Mouse (Mus musculus) neural tube, embryonic 10.5 days (tissue): ENCODE results near the gene Zfp82.

Source experiments
- DNase-seq: peaks from one replicate; pipeline ENCODE4 v3.0.0-alpha.2; 2017; ENCODE audit warnings: low spot score; ENCODE audit errors: extremely low spot score

Zfp82 gene

DNA sequence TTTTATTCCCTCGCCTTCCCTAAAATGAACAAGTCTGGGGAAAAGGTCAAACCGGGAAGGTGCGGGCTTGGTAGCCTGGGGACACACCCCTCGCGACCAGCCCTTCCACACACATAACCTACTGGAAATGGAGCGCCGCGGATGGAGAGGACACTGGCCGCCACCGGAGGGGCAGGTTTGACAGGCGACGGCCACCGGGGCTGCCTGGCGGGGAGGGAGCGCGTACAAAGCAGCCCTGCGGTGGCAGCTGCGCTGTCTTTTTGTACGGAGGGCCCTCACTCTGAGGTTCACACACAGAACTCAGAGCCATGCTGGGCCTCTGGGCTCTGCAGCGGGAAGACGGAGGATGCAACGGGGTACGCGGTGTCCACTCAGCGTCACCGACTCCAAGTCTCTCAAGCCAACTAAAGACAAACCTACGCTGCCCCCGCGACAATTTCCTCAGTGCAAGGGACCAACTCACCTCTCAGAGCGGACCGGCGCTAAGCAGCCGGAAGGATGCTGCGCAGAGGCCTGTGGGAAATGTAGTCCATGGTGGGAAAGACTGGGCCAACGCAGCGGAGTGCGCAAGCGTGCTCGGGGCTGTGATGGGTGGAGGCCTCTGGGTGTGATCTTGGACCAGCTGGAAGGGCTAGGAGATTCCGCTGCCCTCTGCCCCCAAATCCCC, 21.7 kb downstream of the Zfp82 start, which contains the start of gene Zfp14:
Gene Zfp14 (minus strand): TSS at position 499 of the 667 bp plus-strand sequence.
- DNase-seq = peak; percentile 85

- DNase-seq = no peak
Measured at GRCm38 (mm10) chr7:30048126-30048525, 24.6 kb downstream of the Zfp82 start.

DNA sequence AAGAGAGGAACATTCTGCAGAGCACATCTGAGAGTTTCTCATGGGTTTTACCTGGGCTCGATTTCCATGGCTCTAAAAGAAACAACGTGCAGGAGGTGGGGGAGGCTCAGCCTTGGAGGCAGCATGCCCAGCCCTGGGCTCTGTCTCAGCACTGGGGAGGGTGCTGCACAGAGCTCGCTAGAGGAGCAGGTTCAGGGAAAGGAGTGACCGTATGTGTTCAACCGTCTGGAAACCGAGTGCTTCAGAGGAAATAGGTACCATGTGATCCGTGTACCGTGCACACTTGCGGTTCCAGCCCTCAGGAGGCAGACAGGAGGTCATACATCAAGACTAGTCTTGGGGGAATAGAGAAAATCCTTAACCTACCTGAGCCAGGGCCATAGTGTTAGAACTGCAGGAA, 28.3 kb downstream of the Zfp82 start:
- DNase-seq = no peak

- no peak for DNase-seq
Measured at GRCm38 (mm10) chr7:30034331-30034730, 38.4 kb downstream of the Zfp82 start.

- no peak for DNase-seq
Measured at GRCm38 (mm10) chr7:30031379-30031778, 41.3 kb downstream of the Zfp82 start.

DNA sequence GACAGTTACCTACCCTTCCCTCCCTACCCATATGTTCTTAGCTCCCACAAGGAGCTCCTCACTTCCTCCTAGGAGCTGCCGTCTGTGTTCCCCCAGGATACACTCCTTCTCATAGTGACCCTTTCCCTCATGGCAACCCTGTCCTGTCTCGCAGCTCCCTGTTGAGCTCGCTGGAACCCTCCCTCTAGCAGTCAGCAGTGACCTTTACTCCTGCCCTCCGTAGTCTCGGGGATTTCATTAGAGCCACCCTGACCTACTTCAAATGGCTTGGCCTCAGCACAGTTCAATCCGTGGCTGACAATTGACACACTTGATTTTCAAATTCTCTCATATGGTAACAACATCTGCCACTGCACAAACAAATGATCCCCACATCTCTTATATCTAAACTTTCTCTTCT, 42.0 kb downstream of the Zfp82 start:
- DNase-seq = no peak

GRCm38 (mm10) chr7:30028572-30028971, 44.1 kb downstream of the Zfp82 start:
- DNase-seq = no peak

DNA sequence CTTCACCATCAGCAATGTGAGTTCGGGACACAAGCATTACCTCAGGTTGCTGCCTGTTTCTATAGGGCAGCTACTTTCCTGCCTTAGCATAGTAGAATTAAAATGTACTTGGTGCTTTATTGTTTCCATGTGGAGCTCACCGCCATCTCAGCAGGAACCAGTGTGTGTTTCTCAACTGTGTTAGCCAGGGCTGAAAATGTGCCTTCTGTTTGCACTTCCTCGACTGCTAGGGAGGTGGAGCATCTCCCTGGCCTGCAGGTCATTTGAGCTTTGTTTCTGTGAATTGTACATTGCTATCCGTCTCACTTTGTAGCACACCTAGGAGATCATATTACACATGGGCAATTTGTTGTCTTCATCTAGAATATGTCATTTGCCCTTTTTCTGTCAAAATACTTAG, 45.4 kb downstream of the Zfp82 start:
- no peak for DNase-seq

DNA sequence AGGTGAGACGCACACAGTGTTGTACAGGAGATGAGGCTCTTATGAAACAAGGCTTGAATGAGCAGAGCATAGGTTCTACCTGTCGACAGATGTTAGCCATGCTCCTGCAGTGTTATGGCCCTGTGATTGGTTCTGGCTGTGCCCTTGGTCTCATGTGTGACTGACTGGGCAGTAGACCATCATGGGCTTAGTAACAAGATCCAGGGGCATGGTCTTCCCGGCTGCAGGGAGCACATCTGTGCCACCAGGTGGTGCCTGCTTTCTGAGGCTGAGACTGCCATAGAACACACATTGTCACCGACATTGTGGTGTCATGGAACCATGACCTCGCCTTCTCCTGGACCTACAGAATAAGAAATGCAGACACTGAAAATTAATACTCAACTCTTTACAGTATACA, 47.3 kb downstream of the Zfp82 start:
- no peak for DNase-seq

- DNase-seq = no peak
Measured at GRCm38 (mm10) chr7:30023800-30024199, 48.9 kb downstream of the Zfp82 start.

GRCm38 (mm10) chr7:30023324-30023723, 49.4 kb downstream of the Zfp82 start:
- DNase-seq = no peak

- DNase-seq = no peak
Measured at GRCm38 (mm10) chr7:30019543-30019942, 53.2 kb downstream of the Zfp82 start.

- DNase-seq = no peak
Measured at GRCm38 (mm10) chr7:30017226-30017625, 55.5 kb downstream of the Zfp82 start.

DNA sequence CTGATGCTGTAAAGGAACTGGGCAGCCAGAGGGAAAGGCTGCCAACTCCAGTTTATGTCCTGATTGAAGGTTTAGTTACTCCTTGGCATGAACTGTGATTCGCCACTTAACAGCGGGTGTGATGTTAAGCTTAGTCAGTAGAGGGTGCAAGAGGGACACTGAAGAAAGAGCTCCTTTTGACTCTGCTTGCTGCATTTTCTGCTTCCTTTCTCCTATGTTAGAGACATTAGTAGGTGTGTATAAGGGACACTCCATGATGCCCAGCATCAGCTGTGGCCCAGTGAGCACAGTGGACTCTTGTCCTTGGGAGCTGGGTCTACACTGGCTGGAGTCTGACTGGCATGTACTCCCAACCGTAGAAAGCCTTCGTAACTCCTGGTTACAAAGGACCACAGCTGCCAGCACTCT, 59.7 kb downstream of the Zfp82 start:
- peak; percentile 32 for DNase-seq

DNA sequence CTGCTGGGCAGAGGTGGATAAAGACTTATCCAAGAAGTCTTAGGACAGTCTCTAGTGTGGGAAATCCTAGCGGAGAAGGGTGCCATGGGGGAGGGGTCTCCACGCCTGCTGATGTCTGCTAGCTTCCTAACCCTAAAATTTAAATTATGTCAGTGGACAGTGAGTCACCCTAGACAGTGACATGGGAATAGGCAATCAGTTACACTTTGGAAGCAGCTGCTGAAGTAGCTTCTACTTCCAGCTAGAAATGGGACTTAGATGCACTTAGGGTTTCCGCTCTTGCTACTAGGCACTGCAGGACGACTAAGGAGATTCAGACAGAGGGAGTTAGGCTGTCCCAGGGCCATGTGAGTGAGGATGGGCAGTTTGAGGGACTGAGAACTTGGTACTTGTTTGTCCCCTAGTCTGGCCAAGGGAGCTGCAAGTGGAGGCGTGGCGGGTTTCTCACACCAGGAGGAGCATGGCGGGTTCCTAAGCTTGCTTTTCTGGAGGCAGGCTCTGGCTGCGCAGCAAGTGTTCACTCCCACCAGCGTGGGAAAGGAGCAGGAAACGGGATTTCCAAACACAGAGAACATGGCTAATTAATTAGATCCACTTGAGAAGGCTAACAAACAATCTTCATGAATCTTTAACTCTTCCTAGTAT, 62.0 kb downstream of the Zfp82 start:
- DNase-seq = no peak

DNA sequence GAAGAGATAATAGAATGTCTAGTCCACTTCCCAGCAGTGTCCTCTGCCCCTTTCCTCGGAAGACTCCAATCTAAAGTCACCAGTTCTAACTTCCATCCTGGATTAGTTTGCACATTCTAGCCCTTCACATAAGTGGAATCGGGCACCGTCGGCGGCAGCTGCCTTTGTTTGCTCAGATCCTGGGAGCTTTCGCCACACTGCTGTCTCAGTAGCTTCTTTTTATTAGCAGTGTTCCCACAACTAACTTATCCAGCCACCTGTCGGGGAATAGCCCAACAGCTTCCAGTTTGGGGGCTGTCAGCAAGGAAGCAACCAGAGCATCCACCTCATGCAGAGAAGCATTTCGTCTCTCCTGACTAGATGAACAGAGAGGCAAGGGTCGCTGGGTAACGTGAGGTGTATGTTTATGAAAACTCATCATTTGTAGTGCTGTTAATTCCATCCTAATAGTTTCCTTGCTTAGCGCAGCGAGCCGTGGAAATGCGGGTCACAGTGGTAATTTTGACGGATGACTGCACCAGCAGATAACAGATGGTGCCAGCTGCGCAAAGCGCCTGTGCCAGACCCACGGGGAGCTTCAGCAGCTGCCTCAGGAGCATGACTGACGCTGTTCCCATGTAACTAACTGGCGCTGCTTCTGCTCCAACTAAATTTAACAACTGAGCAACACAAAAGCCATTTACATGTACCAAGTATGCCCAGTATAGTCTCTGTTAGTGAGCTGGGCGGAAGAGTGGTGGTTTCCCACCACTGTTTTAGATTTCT, 63.2 kb downstream of the Zfp82 start:
- DNase-seq = peak; percentile 43

DNA sequence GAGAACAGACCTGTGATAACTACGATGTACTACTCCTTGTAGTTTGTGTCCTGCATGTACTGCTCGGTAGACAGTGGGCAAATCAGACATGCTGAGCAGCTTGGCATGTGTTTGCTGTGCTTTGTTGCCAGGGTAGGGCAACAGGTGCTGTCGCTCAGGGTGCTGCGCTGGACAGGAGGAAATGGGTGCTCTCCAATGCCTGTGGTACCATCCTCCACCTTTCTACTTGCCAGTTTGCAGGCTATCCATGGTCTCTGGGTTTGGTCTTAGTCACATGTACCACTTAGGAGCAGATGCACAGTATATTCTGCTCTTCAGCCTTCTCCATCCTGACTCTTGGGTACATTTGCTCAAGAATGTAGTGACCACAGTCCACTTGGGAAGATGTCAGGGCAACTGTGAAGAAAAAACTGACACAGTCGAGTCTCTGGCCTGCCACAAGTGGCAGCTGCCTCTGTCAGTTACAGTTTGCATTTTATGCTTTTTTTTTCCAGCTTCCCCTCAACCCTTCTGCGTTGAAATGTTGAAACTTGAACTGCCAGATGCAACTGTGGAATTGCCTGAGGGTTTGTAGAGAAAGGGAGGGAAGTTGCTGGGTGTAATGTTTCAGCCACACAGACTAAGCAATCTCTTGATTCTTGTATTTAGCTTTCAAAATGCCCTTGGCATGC, 64.5 kb downstream of the Zfp82 start:
- no peak for DNase-seq

DNA sequence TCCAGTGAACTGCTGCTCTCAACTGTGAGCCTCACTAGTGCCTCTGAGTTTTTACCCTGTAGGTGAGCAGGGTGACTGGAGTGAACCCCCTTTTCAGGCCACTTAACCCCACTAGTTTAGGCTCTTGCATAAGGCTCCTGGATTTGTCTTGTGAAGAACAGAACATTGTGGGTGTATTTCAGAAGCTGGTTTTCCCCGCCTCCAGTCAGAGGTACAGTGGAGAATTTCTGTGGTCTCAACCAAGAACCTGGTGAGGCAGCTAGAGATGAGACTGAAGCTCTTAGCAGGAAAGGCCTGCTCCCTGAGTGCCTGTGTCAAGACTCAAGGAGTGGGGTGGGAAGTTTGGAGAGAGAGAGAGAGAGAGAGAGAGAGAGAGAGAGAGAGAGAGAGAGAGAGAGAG, 65.1 kb downstream of the Zfp82 start:
- DNase-seq = no peak
